27 mouse cellular contexts compared by ENCODE assay signal in the genomic region with DNA sequence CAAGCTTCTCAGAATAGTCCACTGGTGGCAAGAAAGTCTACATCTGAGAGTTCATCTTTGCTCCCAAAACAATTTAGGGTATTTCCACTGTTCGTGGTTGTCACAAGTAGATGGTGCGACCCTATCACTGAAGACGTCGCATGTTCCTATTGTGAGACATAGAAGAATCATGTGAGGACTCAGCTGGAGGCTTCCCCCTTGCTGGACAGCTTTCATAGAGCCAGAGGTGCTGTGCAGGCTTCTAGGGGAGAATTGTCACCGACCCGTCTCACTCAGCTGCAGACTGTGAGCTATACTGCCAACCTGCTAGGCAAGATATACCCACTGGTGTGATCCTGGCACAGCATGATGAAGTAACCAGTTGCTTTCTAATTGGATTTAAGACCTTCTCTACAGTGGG. TPM values are rescaled to one million over a fixed set of nuclear protein-coding genes. Genes with fewer than 3 reads are reported as not detected.
"Had no signal": no experiment of that assay in that cellular context is flagged by ENCODE, and none has a peak within 500 bp of the region (broad histone marks: within the 10 kb centered on the region; RNA-seq: fewer than 3 reads in every experiment).

No protein-coding gene starts in this region.

- H3K4me3 ChIP-seq: limb, embryonic 10.5 days; limb, embryonic 13.5 days; liver, embryonic 12.5 days; liver, embryonic 15.5 days; lung, embryonic 15.5 days; megakaryocyte, embryonic 14.5 days; midbrain, embryonic 10.5 days; midbrain, embryonic 13.5 days; myocyte; neural tube, embryonic 13.5 days; stomach, embryonic 15.5 days had no signal

- H3K27ac ChIP-seq: kidney, postnatal 0 days; limb, embryonic 10.5 days; limb, embryonic 13.5 days; liver, embryonic 12.5 days; liver, embryonic 15.5 days; lung, embryonic 15.5 days; midbrain, embryonic 10.5 days; midbrain, embryonic 13.5 days; neural tube, embryonic 13.5 days; stomach, embryonic 15.5 days had no signal

- H3K36me3 ChIP-seq: limb, embryonic 10.5 days; limb, embryonic 13.5 days; liver, embryonic 12.5 days; liver, embryonic 15.5 days; lung, embryonic 15.5 days; midbrain, embryonic 10.5 days; midbrain, embryonic 13.5 days; neural tube, embryonic 13.5 days; stomach, embryonic 15.5 days had no signal

- DNase-seq: kidney, adult 2 months; kidney, postnatal 25 days; liver; lung, adult 18-20 months; lung, postnatal 10 days; lung, postnatal 36 days had no signal

- H3K4me1 ChIP-seq: limb, embryonic 10.5 days; limb, embryonic 13.5 days; liver, embryonic 12.5 days; liver, embryonic 15.5 days; lung, embryonic 15.5 days; megakaryocyte, embryonic 14.5 days; midbrain, embryonic 10.5 days; midbrain, embryonic 13.5 days; neural tube, embryonic 13.5 days; stomach, embryonic 15.5 days had no signal

- H3K27me3 ChIP-seq: limb, embryonic 13.5 days; liver, embryonic 12.5 days; liver, embryonic 15.5 days; lung, embryonic 15.5 days; midbrain, embryonic 13.5 days; neural tube, embryonic 13.5 days; stomach, embryonic 15.5 days had no signal

RNA-seq across cellular contexts. Expression of a gene that starts 21.0 kb away (rescaled TPM):
- total RNA-seq: layer of hippocampus, adult 8-10 months; layer of hippocampus, postnatal 14 days; left cerebral cortex, postnatal 14 days had no signal
- polyA plus RNA-seq: intestine, embryonic 14.5 days; kidney, embryonic 14.5 days; limb, embryonic 10.5 days; limb, embryonic 13.5 days; liver, embryonic 12.5 days; liver, embryonic 15.5 days; midbrain, embryonic 10.5 days; midbrain, embryonic 13.5 days; midbrain, embryonic 16.5 days; myocyte; neural tube, embryonic 13.5 days had no signal

RNA-seq across cellular contexts. Expression of a gene that starts 29.6 kb away (rescaled TPM):
- total RNA-seq: layer of hippocampus, adult 8-10 months; layer of hippocampus, postnatal 14 days; left cerebral cortex, adult 8-10 months; left cerebral cortex, postnatal 14 days had no signal
- polyA plus RNA-seq: intestine, embryonic 14.5 days; kidney, embryonic 14.5 days; limb, embryonic 13.5 days; liver, embryonic 12.5 days; liver, embryonic 15.5 days; midbrain, embryonic 13.5 days; midbrain, embryonic 16.5 days; myocyte; neural tube, embryonic 13.5 days had no signal

RNA-seq across cellular contexts. Expression of a gene that starts 30.2 kb away (rescaled TPM):
- total RNA-seq: monocyte, adult 5-6 weeks; neutrophil, adult 5-6 weeks had no signal
- polyA plus RNA-seq: midbrain, embryonic 13.5 days had no signal
